Mouse (Mus musculus) kidney, adult 2 months (tissue): Measurements from ENCODE around the gene Cnpy2.

ENCODE experiments used
- CTCF ChIP-seq: fragments of 200-500 bp; conservative IDR thresholded peaks from 2 replicates; pipeline ENCODE4 v1.5.1; 2011; ENCODE audit warnings: low read depth, mild to moderate bottlenecking, control low read depth, low read length, moderate library complexity, mixed read lengths; ENCODE audit not compliant: insufficient read depth, insufficient read length
- POLR2A ChIP-seq: fragments of 200-500 bp; IDR thresholded peaks from one replicate; pipeline ENCODE4 v1.6.1; 2011; ENCODE audit warnings: low read depth, low read length, control low read depth

DNA sequence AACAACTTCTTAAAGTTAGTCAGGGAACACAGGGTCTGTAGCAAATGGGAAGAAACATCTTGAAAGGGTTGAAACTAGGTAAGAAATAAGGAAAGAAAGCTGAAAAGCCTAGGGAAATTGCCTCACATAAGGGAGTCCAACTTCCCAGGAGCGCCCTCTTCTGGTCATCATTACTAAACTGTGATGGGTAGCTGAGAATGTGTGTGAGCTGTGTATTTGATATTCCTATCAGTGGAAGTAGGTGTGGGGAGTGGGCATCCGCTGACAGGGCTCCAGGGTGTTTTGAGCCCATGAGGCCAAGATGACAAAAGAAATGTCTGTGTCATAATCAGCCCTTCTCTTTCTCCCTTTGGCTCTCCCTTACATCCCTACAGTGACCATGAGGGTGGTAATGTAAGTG lies 36.5 kb downstream of the Cnpy2 start:
- TF ChIP-seq POLR2A = no peak
- TF ChIP-seq CTCF = peak; percentile 26; the same call in 1 of the 2 replicates
